Mouse (Mus musculus) thymus, adult 2 months (tissue): ENCODE data around the gene Gm20388. TPM values are rescaled to one million over a fixed set of nuclear protein-coding genes. Genes with fewer than 3 reads are reported as not detected.
"Not testable (repeated sequence)": the region's sequence is repeated elsewhere in the genome, so short reads cannot be mapped to it uniquely, and the experiment has no call there.

Experiments
- DNase-seq: peaks from one replicate; pipeline ENCODE4 v3.0.0; 2021
- H3K27ac ChIP-seq: fragments of 200-500 bp; 2 replicates; pipeline ENCODE4 v1.5.1; 2012; ENCODE audit warnings: low read length, control low read depth; ENCODE audit not compliant: control insufficient read depth, insufficient read depth
- H3K27me3 ChIP-seq: fragments of 200-500 bp; 2 replicates; pipeline ENCODE4 v1.6.1; 2012; ENCODE audit warnings: mild to moderate bottlenecking, low read length, moderate library complexity, mixed read lengths; ENCODE audit not compliant: control insufficient read depth, insufficient read depth
- H3K36me3 ChIP-seq: fragments of 200-500 bp; 2 replicates; pipeline ENCODE4 v1.6.1; 2012; ENCODE audit warnings: mild to moderate bottlenecking, low read length, moderate library complexity; ENCODE audit not compliant: control insufficient read depth, insufficient read depth
- H3K4me1 ChIP-seq: fragments of 200-500 bp; replicated peaks from 2 replicates; pipeline ENCODE4 v1.6.1; 2012; ENCODE audit warnings: low read length; ENCODE audit not compliant: control insufficient read depth, insufficient read depth
- H3K4me3 ChIP-seq: fragments of 200-500 bp; 2 replicates; pipeline ENCODE4 v1.5.1; 2012; ENCODE audit warnings: mild to moderate bottlenecking, low read length, control low read depth, moderate library complexity; ENCODE audit not compliant: control insufficient read depth, insufficient read depth
- CTCF ChIP-seq: fragments of 200-500 bp; IDR thresholded peaks from 2 replicates; pipeline ENCODE4 v1.5.1; 2012; ENCODE audit warnings: mild to moderate bottlenecking, control low read depth, low read length, moderate library complexity, borderline replicate concordance; ENCODE audit not compliant: control insufficient read depth, poor library complexity, insufficient read depth; ENCODE audit errors: extremely low read depth
- POLR2A ChIP-seq: fragments of 200-500 bp; IDR thresholded peaks from 2 replicates; pipeline ENCODE4 v1.6.1; 2012; ENCODE audit warnings: mild to moderate bottlenecking, low read length, control low read depth, moderate library complexity; ENCODE audit not compliant: control insufficient read depth, poor library complexity, insufficient read depth; ENCODE audit errors: extremely low read depth
- WGBS: fragments of 180-500 bp; shearing (Covaris S2); methylation state at CpG from one replicate; pipeline ENCODE4 v1.1.7; 2018; 5-methylcytosine and 5-hydroxymethylcytosine counted together
- polyA plus RNA-seq: library from polyadenylated mRNA; depleted of rRNA; stranded (reverse); fragments of >200 nt; gene quantifications from 2 replicates; pipeline ENCODE4 v1.2.3, GENCODE M21; 2012

Gm20388 gene
- polyA plus RNA-seq, 1 experiment = 103 TPM

DNA sequence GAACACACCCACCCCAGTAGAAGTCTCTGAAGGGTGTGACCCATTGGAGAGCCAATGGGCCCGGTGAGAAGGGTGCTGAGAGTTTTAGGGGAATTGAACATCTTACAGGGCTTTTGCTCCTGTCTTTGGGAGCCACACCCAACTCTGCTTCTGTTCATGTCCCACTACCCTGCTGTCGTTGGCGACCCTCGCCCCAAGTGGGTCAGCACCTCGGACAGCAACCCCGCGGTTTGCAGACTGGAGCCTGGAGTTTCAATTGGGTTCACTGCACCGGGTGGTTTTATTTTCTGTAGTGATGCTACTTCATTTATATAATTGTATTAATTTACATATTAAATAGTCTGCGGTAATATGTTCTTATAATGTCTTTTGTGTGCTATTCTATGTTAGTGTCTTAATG, 3503.6 kb downstream of the Gm20388 start:
- WGBS = 22% methylated on average over 9 of the region's 9 CpGs
- DNase-seq = no peak
- no peak overlapping the region for H3K27ac ChIP-seq
- peaks cover 41% of the 10 kb centered on the region for H3K4me1 ChIP-seq
- no peaks in the 10 kb centered on the region for H3K36me3 ChIP-seq
- no peak for TF ChIP-seq POLR2A
- TF ChIP-seq CTCF = no peak
- peaks cover 3% of the 10 kb centered on the region; the same call in 1 of the 2 replicates for H3K27me3 ChIP-seq
- H3K4me3 ChIP-seq = no peak overlapping the region

DNA sequence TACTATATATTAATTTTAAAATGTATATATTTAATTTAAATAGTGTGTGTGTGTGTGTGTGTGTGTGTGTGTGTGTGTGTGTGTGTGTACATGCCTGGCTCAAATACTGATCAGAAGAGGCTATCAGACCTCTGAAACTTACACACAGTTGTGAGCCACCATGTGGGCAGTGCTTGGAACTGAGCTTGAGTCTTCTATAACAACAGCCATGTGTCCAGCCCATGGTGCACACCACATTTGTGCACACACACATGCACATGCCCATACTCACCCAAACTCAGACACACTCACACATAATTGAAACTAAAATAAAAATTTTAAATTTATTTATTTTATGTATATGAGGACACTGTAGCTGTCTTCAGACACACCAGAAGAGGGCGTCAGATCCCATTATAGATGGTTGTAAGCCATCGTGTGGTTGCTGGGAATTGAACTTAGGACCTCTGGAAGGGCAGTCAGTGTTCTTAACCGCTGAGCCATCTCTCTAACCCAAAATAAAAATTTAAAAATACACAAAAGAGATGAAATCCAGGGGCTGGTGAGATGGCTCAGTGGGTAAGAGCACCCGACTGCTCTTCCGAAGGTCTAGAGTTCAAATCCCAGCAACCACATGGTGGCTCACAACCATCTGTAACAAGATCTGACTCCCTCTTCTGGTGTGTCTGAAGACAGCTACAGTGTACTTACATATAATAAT, 3504.5 kb downstream of the Gm20388 start:
- WGBS = 91% methylated on average over 5 of the region's 5 CpGs
- not testable (repeated sequence) for H3K27ac ChIP-seq, DNase-seq, H3K4me3 ChIP-seq, H3K36me3 ChIP-seq, H3K27me3 ChIP-seq
- H3K4me1 ChIP-seq = peaks cover 32% of the 10 kb centered on the region

DNA sequence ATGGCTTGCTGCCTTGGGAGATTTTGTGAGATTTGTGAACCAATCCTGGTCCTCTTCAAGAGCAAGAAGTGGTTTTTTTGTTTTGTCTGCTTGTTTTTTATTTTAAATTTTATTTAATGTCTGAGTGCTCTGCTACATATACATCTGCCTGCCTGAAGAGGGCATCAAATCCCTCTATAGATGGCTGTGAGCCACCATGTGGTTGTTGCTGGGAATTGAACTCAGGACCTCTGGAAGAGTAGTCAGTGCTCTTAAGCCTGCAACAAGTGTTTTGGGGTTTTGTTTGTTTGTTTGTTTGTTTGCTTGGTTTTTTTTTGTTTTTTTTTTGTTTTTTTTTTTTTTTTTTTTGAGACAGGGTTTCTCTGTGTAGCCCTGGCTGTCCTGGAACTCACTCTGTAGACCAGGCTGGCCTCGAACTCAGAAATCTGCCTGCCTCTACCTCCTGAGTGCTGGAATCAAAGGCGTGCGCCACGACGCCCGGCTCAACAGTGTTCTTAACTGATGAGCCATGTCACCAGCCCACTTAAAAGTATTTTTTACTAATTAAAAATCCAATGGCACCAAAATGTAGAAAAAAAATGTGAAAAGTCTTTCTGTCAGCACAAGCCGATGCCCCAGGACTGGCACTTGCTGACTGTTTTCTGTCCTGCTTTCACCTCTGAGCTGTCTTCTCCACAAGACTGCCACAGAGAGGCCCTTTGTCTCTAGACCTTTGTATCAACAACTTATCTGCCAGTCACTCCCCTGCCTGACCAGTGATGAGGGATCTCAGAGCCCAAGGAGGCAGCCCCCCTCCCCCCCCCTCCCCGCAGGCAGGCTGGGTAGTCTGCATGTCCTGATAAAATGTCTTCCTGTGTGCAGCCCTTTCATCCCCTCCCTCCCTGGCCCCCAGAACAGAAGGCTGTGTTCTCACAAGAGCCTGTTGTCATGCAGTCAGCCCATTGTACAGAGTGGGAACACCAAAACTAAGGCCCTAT, 3505.6 kb downstream of the Gm20388 start:
- DNase-seq = no peak

DNA sequence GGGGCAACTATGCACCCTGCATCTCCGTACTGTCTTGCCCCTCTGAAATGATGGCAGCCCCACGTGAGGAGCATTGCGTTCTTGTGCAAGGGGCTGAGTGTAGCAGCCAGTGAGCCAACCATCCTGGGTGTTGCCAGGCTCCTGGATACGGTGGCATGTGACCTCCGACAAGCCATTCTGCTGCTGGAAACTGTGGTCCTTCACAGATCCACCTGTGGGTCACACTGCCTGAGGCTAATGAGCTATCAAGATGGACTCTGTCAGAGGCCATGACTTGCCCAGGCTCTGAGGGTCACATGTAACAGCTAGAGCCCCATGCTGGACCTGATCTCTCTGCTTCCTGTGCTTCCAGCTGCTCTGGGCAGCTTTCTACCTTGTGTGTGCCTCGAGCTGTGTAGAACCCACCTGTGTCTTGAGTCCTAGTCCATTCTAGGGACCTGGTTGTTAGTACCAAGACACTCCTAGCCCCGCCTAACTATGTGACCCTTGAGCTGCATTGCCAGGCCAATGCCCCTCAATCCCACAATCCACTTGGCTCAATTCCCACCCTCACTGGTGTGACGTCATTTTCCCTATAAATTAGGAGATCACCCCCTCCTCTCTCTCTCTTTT, 3506.4 kb downstream of the Gm20388 start:
- Histone ChIP-seq H3K27me3 (no peaks in the 10 kb centered on the region), H3K36me3 (no peaks in the 10 kb centered on the region), H3K4me3 (no peak overlapping the region), H3K4me1 (peaks cover 15% of the 10 kb centered on the region), H3K27ac (no peak overlapping the region)
- 90% methylated on average over 8 of the region's 8 CpGs for WGBS
- TF ChIP-seq POLR2A (no peak), CTCF (no peak)
- DNase-seq = no peak

More for the DNA sequence above, 3505.6 kb downstream of the Gm20388 start:
- H3K4me3 ChIP-seq = no peak overlapping the region
- H3K27me3 ChIP-seq = peaks cover 3% of the 10 kb centered on the region; the same call in 1 of the 2 replicates
- no peaks in the 10 kb centered on the region for H3K36me3 ChIP-seq
- WGBS = 83% methylated on average over 8 of the region's 8 CpGs
- H3K27ac ChIP-seq = no peak overlapping the region
- TF ChIP-seq CTCF (no peak), POLR2A (no peak)
- H3K4me1 ChIP-seq = peaks cover 23% of the 10 kb centered on the region

DNA sequence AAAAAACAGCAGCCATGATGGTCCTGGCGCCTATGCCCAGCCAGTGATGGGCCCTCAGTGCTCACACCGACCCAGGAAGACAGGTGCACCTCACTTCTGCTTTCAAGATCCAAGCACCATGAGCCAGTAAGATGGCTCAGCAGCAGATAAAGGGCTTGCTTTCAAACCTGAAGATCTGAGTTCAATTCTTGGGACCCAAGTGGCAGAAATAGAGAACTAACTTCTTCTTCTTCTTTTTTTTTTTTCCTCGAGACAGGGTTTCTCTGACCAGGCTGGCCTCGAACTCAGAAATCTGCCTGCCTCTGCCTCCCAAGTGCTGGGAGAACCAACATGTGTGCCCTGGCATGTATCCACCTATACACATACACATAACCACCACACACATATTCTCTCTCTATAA, 3509.1 kb downstream of the Gm20388 start:
- H3K27ac ChIP-seq = no peak overlapping the region
- no peak for DNase-seq
- no peaks in the 10 kb centered on the region for H3K27me3 ChIP-seq
- TF ChIP-seq POLR2A = no peak
- TF ChIP-seq CTCF = no peak
- no peaks in the 10 kb centered on the region for H3K36me3 ChIP-seq
- 61% methylated on average over 4 of the region's 4 CpGs for WGBS
- H3K4me3 ChIP-seq = no peak overlapping the region
- no peaks in the 10 kb centered on the region for H3K4me1 ChIP-seq

DNA sequence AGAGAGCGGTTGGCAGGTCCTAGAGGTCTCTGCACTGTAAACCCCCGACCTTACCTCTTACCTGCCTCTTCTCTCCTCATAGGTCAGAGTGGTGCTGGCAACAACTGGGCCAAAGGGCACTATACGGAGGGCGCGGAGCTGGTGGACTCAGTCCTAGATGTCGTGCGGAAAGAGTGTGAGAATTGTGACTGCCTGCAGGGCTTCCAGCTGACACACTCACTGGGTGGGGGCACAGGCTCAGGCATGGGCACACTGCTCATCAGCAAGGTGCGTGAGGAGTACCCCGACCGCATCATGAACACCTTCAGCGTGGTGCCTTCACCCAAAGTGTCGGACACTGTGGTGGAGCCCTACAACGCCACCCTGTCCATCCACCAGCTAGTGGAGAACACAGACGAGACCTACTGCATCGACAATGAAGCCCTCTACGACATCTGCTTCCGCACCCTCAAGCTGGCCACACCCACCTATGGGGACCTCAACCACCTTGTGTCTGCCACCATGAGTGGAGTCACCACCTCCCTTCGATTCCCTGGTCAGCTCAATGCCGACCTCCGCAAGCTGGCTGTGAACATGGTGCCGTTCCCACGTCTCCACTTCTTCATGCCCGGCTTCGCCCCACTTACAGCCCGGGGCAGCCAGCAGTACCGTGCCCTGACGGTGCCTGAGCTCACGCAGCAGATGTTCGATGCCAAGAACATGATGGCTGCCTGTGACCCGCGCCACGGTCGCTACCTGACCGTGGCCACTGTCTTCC, 3510.1 kb downstream of the Gm20388 start:
- TF ChIP-seq CTCF (no peak), POLR2A (no peak)
- H3K36me3 ChIP-seq = no peaks in the 10 kb centered on the region
- WGBS = 96% methylated on average over 34 of the region's 34 CpGs
- DNase-seq = no peak
- no peak overlapping the region for H3K27ac ChIP-seq
- H3K4me3 ChIP-seq = no peak overlapping the region
- H3K27me3 ChIP-seq = no peaks in the 10 kb centered on the region
- H3K4me1 ChIP-seq = no peaks in the 10 kb centered on the region
